Mouse (Mus musculus) left cerebral cortex, postnatal 10 days (tissue): ENCODE data around the gene Srf. TPM values are rescaled to one million over a fixed set of nuclear protein-coding genes. Genes with fewer than 3 reads are reported as not detected.

ENCODE experiments used
- DNase-seq, 2 experiments: peaks; one replicate each; pipeline ENCODE4 v3.0.0; 2021 to 2022; ENCODE audit warnings: low spot score in 2 of 2, mixed read lengths in 1 of 2; ENCODE audit errors: extremely low spot score in 1 of 2
- intact Hi-C: fragments of 180-260 bp; cut with DNase I; formaldehyde crosslinking; loops from one replicate; pipeline ENCODE4 v1.15.1; 2025
- microRNA-seq: library from miRNA; unstranded; fragments of <30 nt; microRNA quantifications from one replicate; pipeline ENCODE4 v1.2.0, GENCODE M21; 2022
- total RNA-seq, 2 experiments: library from RNA; stranded (reverse); gene quantifications; 2 replicates each; pipeline ENCODE4 v1.2.3; 2021

The Srf gene
- total RNA-seq, 2 experiments from 2014 or later, result 39.9 to 44.9 TPM

GRCm38 (mm10) chr17:46545813-46546564, 10.0 kb downstream of the Srf start, which contains the start of gene Cul9:
Gene Cul9 (minus strand): TSS chr17:46546388.
- intact Hi-C loops, result loop anchor here (5.0 kb wide), 1 partner anchor 81 kb away; the partner anchor contains the start of gene Ptk7
- peak; percentile 83 to 89 for DNase-seq

- intact Hi-C loops, result no loop called here
- no peak for DNase-seq
Observed at GRCm38 (mm10) chr17:46543661-46544060, 12.3 kb downstream of the Srf start.

GRCm38 (mm10) chr17:46525579-46526307, 30.2 kb downstream of the Srf start:
- intact Hi-C loops, result no loop called here
- peak; percentile 42 to 84 for DNase-seq

- intact Hi-C loops, result no loop called here
- no peak for DNase-seq
Observed at GRCm38 (mm10) chr17:46525065-46525464, 30.9 kb downstream of the Srf start.

GRCm38 (mm10) chr17:46521963-46522668, 33.9 kb downstream of the Srf start:
- intact Hi-C loops, result no loop called here
- no peak for DNase-seq

GRCm38 (mm10) chr17:46521174-46521573, 34.8 kb downstream of the Srf start:
- no peak for DNase-seq

GRCm38 (mm10) chr17:46520385-46520979, 35.5 kb downstream of the Srf start:
- no peak for DNase-seq
- intact Hi-C loops, result no loop called here

More at GRCm38 (mm10) chr17:46521174-46521573, 34.8 kb downstream of the Srf start:
- intact Hi-C loops, result no loop called here

- no peak for DNase-seq
- intact Hi-C loops, result no loop called here
Observed at GRCm38 (mm10) chr17:46519971-46520370, 36.0 kb downstream of the Srf start.

GRCm38 (mm10) chr17:46513329-46513728, 42.6 kb downstream of the Srf start:
- no peak for DNase-seq
- intact Hi-C loops, result no loop called here

GRCm38 (mm10) chr17:46511059-46511710, 44.8 kb downstream of the Srf start:
- no peak for DNase-seq

GRCm38 (mm10) chr17:46505617-46506016, 50.4 kb downstream of the Srf start:
- intact Hi-C loops, result no loop called here
- no peak for DNase-seq

More at GRCm38 (mm10) chr17:46511059-46511710, 44.8 kb downstream of the Srf start:
- intact Hi-C loops, result no loop called here

- DNase-seq, result no peak
- intact Hi-C loops, result no loop called here
Observed at GRCm38 (mm10) chr17:46503847-46504638, 51.9 kb downstream of the Srf start.

- DNase-seq, result no peak
- intact Hi-C loops, result no loop called here
Observed at GRCm38 (mm10) chr17:46502775-46503174, 53.2 kb downstream of the Srf start.

Small RNA genes within 50 kb of the gene (microRNA-seq; reads per million reads assigned to microRNA genes)
- gene Mir6976, result 4.9 reads per million, percentile 17 among the genes with 10 or more reads in this experiment

Other genes starting within 250 kb of the Srf start
- gene Abcc10, start 227.8 kb downstream of the Srf start, total RNA-seq, result 1 to 10 TPM; 8.1 to 8.7 TPM
- 10 to 100 TPM; 78.2 to 79.2 TPM for gene Zfp318, start 172.4 kb downstream of the Srf start, total RNA-seq
- gene Crip3, start 127.2 kb downstream of the Srf start, total RNA-seq, result 1 to 10 TPM; 3.1 to 5.9 TPM
- gene Slc22a7, start 117.7 kb downstream of the Srf start, total RNA-seq, result under 1 TPM; 0.26 to 0.75 TPM
- 100 to 1,000 TPM; 115 to 117 TPM for gene Ttbk1, start 68.5 kb downstream of the Srf start, total RNA-seq
- gene Dnph1, start 59.5 kb downstream of the Srf start, total RNA-seq, result 1 to 10 TPM; 6.0 to 6.2 TPM
- 10 to 100 TPM; 41.7 to 43.5 TPM for gene Cul9, start 9.8 kb downstream of the Srf start, total RNA-seq
- gene Ptk7, start 73.3 kb upstream of the Srf start, total RNA-seq, result 10 to 100 TPM; 18.5 to 18.8 TPM
- gene Klc4, start 89.8 kb upstream of the Srf start, total RNA-seq, result 10 to 100 TPM; 14.7 to 15.0 TPM
- gene Mrpl2, start 90.1 kb upstream of the Srf start, total RNA-seq, result 10 to 100 TPM; 44.6 to 50.5 TPM
- gene Cul7, start 94.2 kb upstream of the Srf start, total RNA-seq, result 10 to 100 TPM; 39.3 to 46.5 TPM
- 10 to 100 TPM; 14.8 to 19.3 TPM for gene Rrp36, start 118.2 kb upstream of the Srf start, total RNA-seq
- 100 to 1,000 TPM; 124 to 130 TPM for gene Mea1, start 122.6 kb upstream of the Srf start, total RNA-seq
- 100 to 1,000 TPM; 175 to 180 TPM for gene Klhdc3, start 124.7 kb upstream of the Srf start, total RNA-seq
- gene Ppp2r5d, start 148.9 kb upstream of the Srf start, total RNA-seq, result 10 to 100 TPM; 96.4 to 98.5 TPM
- 10 to 100 TPM; 28.9 to 29.4 TPM for gene Pex6, start 155.3 kb upstream of the Srf start, total RNA-seq
- gene Gnmt, start 173.0 kb upstream of the Srf start, total RNA-seq, result under 1 TPM in 1 of 2 experiments, not detected in 1; 0.69 TPM
- gene Cnpy3, start 196.0 kb upstream of the Srf start, total RNA-seq, result 10 to 100 TPM; 50.9 to 53.7 TPM
- gene Ptcra, start 207.5 kb upstream of the Srf start, total RNA-seq, result not detected
- gene 2310039H08Rik, start 216.5 kb upstream of the Srf start, total RNA-seq, result 10 to 100 TPM; 13.4 to 14.5 TPM
- 10 to 100 TPM; 46.5 to 52.7 TPM for gene Rpl7l1, start 226.5 kb upstream of the Srf start, total RNA-seq